Mouse (Mus musculus) neural tube, postnatal 0 days (tissue): ENCODE data around the gene Hps3. TPM values are rescaled to one million over a fixed set of nuclear protein-coding genes. Genes with fewer than 3 reads are reported as not detected.

Experiments
- polyA plus RNA-seq: library from polyadenylated mRNA; unstranded; fragments of >200 nt; fragmentation: Nextera tagmentation; extraction: Ambion mirVana; gene quantifications from 2 replicates; pipeline ENCODE4 v1.2.1, GENCODE M21; 2015

Gene Hps3
- polyA plus RNA-seq, result 10.9 and 11.6 TPM in 2 replicates

GRCm38 (mm10) chr3:20034719-20035404 is at the start of gene Hps3:
Gene Hps3, minus strand, starts transcription at chr3:20035315.

GRCm38 (mm10) chr3:20057306-20058196 is 22.4 kb upstream of the Hps3 start, which contains the start of gene Hltf:
Gene Hltf, plus strand, starts transcription at chr3:20057811.

GRCm38 (mm10) chr3:19956885-19957284 is 78.2 kb downstream of the Hps3 start, which contains the start of gene Cp:
Gene Cp, plus strand, starts transcription at chr3:19957054.

Other genes starting within 250 kb of the Hps3 start
- gene Cp, start 78.3 kb downstream of the Hps3 start, polyA plus RNA-seq, result 17.3 and 22.8 TPM in 2 replicates
- gene Hltf, start 22.5 kb upstream of the Hps3 start, polyA plus RNA-seq, result 7.1 and 10.9 TPM in 2 replicates
- gene Gyg, start 120.0 kb upstream of the Hps3 start, polyA plus RNA-seq, result 107 and 119 TPM in 2 replicates
- 0.25 and 0.35 TPM in 2 replicates for gene Cpa3, start 206.9 kb upstream of the Hps3 start, polyA plus RNA-seq
- 0.35 and 0.79 TPM in 2 replicates for gene Cpb1, start 240.4 kb upstream of the Hps3 start, polyA plus RNA-seq